Mouse (Mus musculus) cerebellum, adult 11-12 months (tissue): ENCODE measurements around the gene Phox2a.

Experiments used
- DNase-seq: peaks from one replicate; pipeline ENCODE4 v3.0.0; 2022

The Phox2a gene

DNA sequence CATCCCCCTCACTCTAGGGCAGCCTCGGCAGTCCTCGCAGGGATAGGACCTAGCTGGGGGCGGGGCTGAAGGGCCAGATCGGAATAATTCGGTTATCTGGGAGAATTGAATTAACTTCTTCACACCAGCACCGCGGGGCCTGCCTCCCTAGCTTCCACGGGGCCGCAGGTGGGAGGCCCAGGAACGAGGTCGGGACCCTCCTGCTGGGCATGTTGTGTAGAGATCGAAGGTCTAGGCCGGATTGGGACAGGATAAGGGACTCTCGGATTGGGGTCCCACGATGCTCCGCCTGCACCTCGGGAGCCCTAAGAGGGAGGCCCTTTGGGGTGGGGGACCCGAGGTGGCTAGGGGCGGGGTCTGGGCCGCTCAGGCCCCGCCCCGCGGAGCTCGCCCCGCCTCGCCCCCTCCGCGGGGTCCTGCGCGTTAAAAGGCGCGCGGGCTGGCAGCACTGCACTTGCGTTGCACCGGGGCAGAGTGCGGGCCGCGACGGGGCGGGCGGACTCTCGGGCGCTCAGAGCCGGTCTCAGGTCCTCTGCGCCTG, at the start of gene Phox2a:
Gene Phox2a, plus strand, starts transcription at position 453 of the 541 bp plus-strand sequence.
- DNase-seq, result no peak

GRCm38 (mm10) chr7:101770051-101770450, 48.1 kb upstream of the Phox2a start:
- no peak for DNase-seq

DNA sequence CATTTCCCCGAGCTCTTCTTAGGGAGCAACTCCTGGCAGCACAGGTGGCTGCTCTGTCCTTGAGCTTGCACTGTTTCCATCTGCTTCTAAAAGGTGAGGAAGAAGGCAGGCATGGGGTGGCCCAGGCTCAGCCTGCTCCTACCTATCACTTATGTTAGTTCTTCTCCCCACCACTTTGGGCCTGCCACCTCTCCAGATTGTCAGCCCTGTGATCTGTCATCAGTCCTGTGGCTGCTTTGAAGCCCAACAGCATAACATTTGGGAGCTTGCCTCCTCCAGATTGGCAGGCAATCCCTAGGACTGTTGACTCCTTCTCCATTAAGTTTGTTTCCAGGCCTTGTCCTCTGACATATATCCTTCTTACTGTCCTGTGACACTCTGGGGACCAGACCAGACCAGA, 46.5 kb upstream of the Phox2a start:
- DNase-seq, result no peak

DNA sequence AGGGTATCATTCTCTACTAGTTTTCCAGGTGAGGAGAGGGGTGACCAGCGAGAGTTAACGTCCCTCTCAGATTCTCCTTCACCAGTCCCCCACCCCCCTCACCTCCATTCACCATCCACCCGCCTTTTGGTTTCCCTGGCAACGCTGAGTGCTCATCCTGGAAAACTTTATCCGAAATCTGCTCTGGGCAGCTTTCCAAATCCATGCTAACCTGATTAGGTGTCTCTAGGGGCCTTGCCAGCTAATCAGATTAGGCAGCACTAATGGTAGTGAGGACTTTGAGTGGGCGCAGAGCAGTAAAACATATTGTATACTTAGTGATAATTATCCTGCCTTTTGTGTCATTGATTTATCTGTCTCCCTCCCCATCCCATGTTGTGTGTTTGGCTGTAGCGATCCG, 45.4 kb upstream of the Phox2a start:
- DNase-seq, result no peak

DNA sequence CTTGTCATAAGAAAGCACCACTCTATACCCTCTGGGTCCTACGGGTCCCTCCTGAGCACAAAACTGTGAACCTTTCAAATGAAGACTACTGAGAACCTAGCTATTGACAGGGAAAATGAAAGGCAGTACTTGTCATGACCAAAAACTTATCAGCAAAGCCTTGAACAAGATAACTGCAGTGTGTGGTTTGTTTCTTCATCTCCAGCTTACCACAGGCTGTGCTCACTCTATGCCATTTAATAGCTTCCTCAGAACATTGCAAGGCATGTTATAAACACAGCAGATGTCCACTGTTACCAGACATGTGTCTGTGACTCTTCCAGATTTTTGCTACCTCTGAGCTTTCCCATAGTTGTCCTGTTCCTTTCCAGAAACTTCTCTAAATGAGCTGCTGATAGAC, 41.1 kb upstream of the Phox2a start:
- no peak for DNase-seq

DNA sequence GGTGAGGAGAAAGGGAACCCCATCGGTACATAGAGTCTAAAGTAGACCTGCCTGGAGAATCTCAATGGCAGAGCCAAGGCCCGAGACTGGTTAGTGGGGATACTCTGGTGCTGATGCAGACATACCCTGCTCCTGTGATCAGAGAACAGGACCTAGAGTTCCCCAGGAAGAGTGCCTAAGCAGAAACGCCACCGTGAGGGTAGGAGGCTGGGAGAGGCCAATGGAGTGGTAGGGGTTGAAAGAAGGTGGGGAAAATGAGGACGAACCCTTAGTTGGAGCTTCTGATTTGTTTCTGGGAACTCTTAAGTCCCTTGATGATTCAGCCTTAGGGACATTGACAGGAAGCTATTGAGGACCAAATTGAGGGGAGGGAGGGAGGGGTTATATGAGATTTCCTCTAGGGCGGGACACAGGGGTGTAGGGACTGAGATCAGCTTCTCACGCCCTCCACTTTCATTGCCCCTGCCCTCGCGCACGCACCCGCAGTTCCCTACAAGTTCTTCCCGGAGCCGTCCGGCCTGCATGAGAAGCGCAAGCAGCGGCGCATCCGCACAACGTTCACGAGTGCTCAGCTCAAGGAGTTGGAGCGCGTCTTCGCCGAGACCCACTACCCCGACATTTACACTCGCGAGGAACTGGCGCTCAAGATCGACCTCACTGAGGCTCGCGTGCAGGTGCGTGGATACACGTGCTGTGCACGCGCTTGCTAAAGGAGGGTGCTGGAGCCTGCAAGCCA, 2.4 kb downstream of the Phox2a start:
- no peak for DNase-seq

- no peak for DNase-seq
These were observed 3.7 kb downstream of the Phox2a start for GRCm38 (mm10) chr7:101821571-101822501.

- no peak for DNase-seq
These were observed 5.0 kb downstream of the Phox2a start for GRCm38 (mm10) chr7:101822836-101823757.

DNA sequence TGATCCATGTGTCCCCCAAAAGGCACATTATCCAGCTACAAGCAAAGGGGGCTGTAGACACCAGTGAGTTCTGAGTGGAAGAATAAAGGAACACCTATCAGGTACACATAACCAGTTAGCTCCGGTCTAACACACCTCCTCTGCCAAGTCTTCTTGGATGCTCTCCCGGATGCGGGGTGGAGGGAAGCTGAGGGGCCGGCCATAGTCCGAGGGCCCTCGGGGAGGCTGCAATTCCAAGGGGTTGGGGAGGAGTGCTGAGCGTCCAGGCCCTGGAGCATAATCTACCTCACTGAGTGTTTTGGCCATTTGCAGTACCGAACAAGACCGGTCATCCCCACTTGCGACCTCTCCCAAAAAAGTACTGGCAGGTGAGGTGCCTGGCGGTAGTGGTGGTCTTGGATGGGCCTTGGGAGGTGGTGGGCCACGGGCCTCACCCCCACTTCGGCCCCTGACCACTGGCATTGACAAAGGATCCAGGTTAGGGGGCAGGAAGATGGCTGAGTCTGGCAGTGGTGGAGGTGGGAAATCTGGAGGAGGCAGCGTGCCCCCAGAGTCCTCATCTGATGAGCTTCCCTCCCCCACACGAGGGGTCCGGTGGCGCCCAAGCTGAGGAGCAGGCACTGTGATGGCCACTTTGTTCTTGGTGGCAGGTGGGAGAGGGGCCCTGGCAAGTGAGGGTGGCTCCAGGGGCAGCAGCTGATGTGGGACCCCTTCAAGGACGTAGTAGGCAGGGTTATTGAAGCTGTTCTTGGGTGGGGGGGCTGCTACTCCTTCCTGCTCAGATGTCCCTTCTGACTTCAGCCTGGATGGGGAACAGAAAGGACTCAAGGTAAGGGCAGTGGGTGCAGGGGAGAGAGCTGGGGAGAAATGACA, 5.9 kb downstream of the Phox2a start:
- no peak for DNase-seq

DNA sequence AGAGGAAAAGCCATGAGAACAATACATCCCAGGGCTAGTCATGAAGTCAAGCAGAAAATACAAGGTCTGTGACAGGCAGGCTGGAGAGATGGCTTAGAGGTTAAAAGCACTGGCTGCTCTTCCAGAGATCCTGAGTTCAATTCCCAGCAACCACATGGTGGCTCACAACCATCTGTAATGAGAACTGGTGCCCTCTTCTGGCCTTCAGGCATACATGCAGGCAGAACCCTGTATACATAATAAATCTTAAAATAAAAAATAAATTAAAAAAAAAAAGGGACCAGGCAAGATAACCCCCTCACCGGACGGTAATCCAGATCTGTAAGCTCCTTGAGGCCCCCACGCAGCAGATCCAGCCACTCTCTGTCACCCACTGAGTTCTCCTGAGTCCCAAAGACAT, 12.3 kb downstream of the Phox2a start:
- DNase-seq, result no peak

DNA sequence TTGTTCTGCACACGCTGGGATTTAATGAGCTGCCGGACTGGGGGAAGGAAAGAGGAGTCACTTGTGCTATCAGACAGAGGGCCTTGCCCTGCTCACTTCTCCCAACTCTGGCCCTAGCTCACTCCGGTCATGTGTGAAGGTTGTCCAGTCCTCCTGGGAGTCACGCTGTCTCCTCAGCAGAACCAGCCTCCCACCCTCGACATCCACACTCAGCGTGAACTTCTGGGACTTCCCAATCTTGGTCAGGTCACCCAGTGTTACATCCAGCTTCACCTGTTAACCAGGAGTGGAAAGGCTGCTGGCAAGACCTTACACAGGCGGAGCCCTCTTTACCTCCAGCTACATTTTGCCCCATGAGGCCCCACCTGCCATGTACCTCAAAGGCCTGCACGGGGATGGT, 13.3 kb downstream of the Phox2a start:
- DNase-seq, result no peak

DNA sequence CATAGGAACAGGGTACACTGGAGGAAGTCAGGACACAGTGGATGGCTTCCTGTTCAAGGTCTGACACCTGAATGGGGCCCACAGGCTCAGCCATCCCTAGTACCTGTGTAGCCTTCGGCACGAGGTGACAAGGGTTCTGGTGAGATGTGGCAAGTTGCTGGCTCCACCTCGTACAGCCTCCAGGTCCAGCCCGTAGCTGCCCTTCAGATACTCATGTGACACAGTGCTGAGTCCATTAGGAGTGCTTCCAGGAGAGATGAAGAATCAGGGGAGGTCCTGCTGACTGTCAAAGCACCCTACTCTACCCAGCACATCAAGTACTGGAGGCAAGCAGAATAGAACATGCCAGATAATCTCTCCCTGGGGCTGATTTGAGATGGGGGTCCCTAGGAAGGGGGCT, 14.3 kb downstream of the Phox2a start:
- no peak for DNase-seq

DNA sequence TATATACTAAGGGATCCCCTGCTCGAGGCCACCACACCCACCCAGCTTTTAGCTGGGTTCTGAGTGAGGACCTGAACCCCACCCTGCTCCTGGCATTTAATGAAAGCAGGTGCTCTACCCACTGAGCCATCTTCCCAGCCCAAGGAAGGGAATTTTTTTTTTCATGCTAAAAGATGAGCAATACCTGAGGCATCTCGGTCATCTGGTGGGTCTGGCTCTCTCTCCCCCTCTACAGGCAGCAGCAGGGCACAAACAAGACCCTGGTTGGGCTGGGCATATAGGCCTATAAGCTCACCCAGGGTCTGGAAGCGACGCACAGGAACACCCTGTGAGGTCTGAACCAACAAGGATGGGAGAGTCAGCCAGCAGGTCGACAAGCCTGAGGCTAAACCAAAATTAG, 15.2 kb downstream of the Phox2a start:
- DNase-seq, result no peak

- no peak for DNase-seq
These were observed 15.9 kb downstream of the Phox2a start for GRCm38 (mm10) chr7:101833916-101834584.

DNA sequence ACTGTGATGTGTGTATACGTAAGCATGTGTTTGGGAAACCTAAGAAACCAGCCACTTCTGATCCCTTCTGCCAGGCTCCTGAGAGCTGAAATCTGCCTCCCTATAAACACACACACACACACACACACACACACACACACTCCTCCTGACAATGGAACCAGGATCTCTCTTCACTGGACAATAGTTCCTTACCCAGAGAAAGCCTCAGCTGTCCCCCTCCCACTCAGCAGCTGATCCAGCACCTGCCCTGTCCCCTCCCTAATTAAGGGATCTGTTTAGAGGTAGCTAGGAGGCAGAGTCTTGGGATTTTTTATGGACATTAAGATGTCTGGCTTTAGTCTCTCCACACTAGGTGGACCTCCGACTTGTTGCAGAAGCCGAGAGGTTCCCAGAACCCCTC, 16.8 kb downstream of the Phox2a start:
- DNase-seq, result no peak

- DNase-seq, result no peak
These were observed 17.5 kb downstream of the Phox2a start for GRCm38 (mm10) chr7:101835457-101836109.

DNA sequence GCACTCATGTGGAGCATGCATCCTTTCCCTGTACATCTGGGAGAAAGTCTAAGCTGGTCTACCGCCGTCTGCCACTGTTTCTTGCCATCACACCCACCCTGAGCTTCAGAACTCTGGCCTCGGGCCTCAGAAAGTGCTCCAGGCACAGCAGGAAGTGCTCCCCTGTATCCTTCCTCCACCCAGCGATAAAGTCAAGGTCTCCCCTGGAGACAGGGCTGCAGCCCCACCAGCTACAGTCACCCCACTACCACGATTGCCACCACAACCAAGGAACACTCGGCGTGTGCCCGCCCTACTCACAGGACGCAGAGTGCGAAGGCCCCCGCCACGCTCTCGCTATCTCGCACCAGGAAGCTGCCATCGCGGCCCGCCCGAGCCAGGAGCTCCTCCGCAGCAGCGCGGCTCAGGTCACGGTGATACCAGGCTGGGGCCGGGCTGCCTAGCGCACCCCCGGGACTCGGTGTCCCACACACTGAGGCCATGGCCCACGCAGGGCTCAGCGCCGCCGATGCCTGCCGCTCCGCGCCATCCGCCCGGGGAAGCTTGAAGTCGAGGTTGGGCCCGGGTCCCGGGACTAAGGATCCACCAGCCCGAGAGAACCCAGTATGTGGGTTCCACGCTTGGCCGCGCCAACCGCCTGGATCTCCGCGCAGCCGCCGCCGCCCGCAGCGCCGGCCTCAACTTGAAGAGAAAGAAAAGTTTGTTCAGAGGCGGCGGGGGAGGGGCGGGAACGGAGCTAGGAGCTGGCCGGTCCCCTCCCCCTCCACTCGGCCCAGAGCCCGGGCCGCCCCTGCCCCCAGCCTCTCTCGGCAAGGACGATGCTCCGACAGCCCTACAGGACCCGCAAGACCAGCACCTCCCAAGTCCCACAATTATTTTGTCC, 18.4 kb downstream of the Phox2a start:
- no peak for DNase-seq

- no peak for DNase-seq
These were observed 19.1 kb downstream of the Phox2a start for GRCm38 (mm10) chr7:101837154-101837605.
